Mouse (Mus musculus) kidney, postnatal 0 days (tissue): ENCODE measurements around the gene Rsph3a. TPM values are rescaled to one million over a fixed set of nuclear protein-coding genes. Genes with fewer than 3 reads are reported as not detected.
"Not testable (repeated sequence)": the region's sequence is repeated elsewhere in the genome, so short reads cannot be mapped to it uniquely, and the experiment has no call there.

ENCODE experiments used
- ATAC-seq: fragments of 200-750 bp; cut with Nextera tagmentation; replicated peaks from 2 replicates; pipeline ENCODE4 v1.8.0; 2017; ENCODE audit warnings: low read depth, moderate number of reproducible peaks, moderate TSS enrichment, moderate library complexity; ENCODE audit not compliant: low FRiP score
- DNase-seq: peaks from one replicate; pipeline ENCODE4 v3.0.0-alpha.2; 2016; ENCODE audit warnings: low spot score
- H3K27ac ChIP-seq: fragments of 300-500 bp; sonication (generic); 2 replicates; pipeline ENCODE4 v1.5.1; 2014; ENCODE audit warnings: mild to moderate bottlenecking
- H3K27me3 ChIP-seq: fragments of 300-500 bp; sonication (generic); 2 replicates; pipeline ENCODE4 v1.6.1; 2014; ENCODE audit warnings: low read length, mixed read lengths; ENCODE audit not compliant: insufficient read depth
- H3K36me3 ChIP-seq: fragments of 300-500 bp; sonication (generic); 2 replicates; pipeline ENCODE4 v1.6.1; 2014; ENCODE audit warnings: low read length, mixed read lengths; ENCODE audit not compliant: insufficient read depth
- H3K4me1 ChIP-seq: fragments of 300-500 bp; sonication (generic); replicated peaks from 2 replicates; pipeline ENCODE4 v1.6.1; 2014; ENCODE audit warnings: antibody characterized with exemption, low read length, mixed read lengths; ENCODE audit not compliant: insufficient read depth
- H3K4me2 ChIP-seq: fragments of 300-500 bp; sonication (generic); 2 replicates; pipeline ENCODE4 v1.6.1; 2014; ENCODE audit warnings: mild to moderate bottlenecking, low read length, moderate library complexity, mixed read lengths
- H3K4me3 ChIP-seq: fragments of 300-500 bp; sonication (generic); replicated peaks from 2 replicates; pipeline ENCODE4 v1.5.1; 2014; ENCODE audit warnings: low read depth, low read length
- H3K9ac ChIP-seq: fragments of 300-500 bp; sonication (generic); 2 replicates; pipeline ENCODE4 v1.6.1; 2014; ENCODE audit warnings: low read depth, low read length
- H3K9me3 ChIP-seq: fragments of 300-500 bp; sonication (generic); replicated peaks from 2 replicates; pipeline ENCODE4 v1.6.1; 2016; ENCODE audit warnings: low read length, inconsistent platforms, mixed read lengths
- CTCF ChIP-seq: IDR thresholded peaks from 2 replicates; pipeline ENCODE4 v1.5.1; 2016; ENCODE audit warnings: antibody characterized with exemption, low read depth, mild to moderate bottlenecking, moderate library complexity
- WGBS: fragments of 180-500 bp; shearing (Covaris S2); extraction: QIAGEN DNeasy Blood & Tissue Kit; methylation state at CpG from one replicate; pipeline ENCODE4 v1.1.7; 2014; 5-methylcytosine and 5-hydroxymethylcytosine counted together
- polyA plus RNA-seq: library from polyadenylated mRNA; unstranded; fragments of >200 nt; fragmentation: Nextera tagmentation; extraction: Ambion mirVana; gene quantifications from 2 replicates; pipeline ENCODE4 v1.2.1, GENCODE M21; 2015

Gene Rsph3a
- polyA plus RNA-seq: 60.5 and 73.0 TPM in 2 replicates

GRCm38 (mm10) chr17:7945117-7946052, at the start of gene Rsph3a:
Gene Rsph3a, plus strand, starts transcription at chr17:7945614.
- Histone ChIP-seq H3K4me3 (peak within 1 kb of the TSS; percentile 52), H3K27ac (peak within 1 kb of the TSS; percentile 92), H3K9ac (peak within 1 kb of the TSS; percentile 59), H3K4me2 (peak within 1 kb of the TSS; percentile 55)
- peak; percentile 98 for ATAC-seq
- DNase-seq: peak; percentile 90
- H3K27me3 ChIP-seq, H3K9me3 ChIP-seq, H3K4me1 ChIP-seq, H3K36me3 ChIP-seq: not testable (repeated sequence)
- WGBS: 3% methylated on average over 54 of the region's 58 CpGs
- peak; percentile 19; the same call in 1 of the 2 replicates for TF ChIP-seq CTCF

DNA sequence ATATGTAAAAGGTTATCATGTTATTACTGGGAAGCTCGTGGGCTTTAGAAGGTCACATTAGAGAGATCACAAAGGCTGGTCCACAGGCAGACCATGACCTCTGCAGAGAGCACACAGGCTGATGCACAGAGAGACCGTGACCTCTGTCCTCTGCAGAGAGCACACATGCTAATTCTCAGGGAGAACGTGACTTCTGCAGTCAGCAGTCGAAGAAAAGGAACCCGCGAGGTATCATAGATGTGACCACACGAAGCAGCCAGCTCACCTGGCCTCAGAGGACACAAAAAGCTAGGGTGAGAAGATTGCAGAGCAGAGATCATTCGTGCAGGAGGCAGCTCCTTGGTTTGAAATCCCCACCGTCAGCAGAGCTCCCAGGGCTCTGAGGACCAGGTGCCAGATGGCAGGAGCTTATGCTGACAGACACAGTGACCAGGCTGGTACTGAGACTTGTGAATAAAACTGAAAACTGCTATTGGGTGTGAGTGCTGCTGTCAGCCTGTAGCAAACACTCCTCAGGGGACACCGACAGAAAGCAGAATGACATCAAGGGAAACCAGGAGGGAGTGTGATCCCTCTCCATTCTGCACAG, 49.3 kb upstream of the Rsph3a start:
- Histone ChIP-seq H3K36me3 (no peaks in the 10 kb centered on the region), H3K27me3 (no peaks in the 10 kb centered on the region), H3K4me3 (no peak overlapping the region), H3K4me1 (no peaks in the 10 kb centered on the region), H3K9me3 (no peaks in the 10 kb centered on the region), H3K9ac (no peak overlapping the region), H3K4me2 (no peak overlapping the region), H3K27ac (no peak overlapping the region)
- no peak for TF ChIP-seq CTCF
- ATAC-seq (no peak), DNase-seq (no peak)
- WGBS: 69% methylated on average over 10 of the region's 10 CpGs

- no peak overlapping the region for H3K9ac ChIP-seq
- DNase-seq: no peak
- no peaks in the 10 kb centered on the region for H3K4me1 ChIP-seq
- no peak for ATAC-seq
- H3K4me2 ChIP-seq: peak overlapping the region; percentile 28; the same call in 1 of the 2 replicates
- no peak overlapping the region for H3K4me3 ChIP-seq
- no peaks in the 10 kb centered on the region for H3K9me3 ChIP-seq
- H3K27ac ChIP-seq: no peak overlapping the region
- 70% methylated on average over 11 of the region's 11 CpGs for WGBS
- TF ChIP-seq CTCF: no peak
- no peaks in the 10 kb centered on the region for H3K36me3 ChIP-seq
- H3K27me3 ChIP-seq: no peaks in the 10 kb centered on the region
These were observed 48.3 kb upstream of the Rsph3a start for GRCm38 (mm10) chr17:7897120-7897519.

- Histone ChIP-seq H3K36me3 (no peaks in the 10 kb centered on the region), H3K27me3 (no peaks in the 10 kb centered on the region), H3K27ac (no peak overlapping the region), H3K4me3 (no peak overlapping the region), H3K9ac (no peak overlapping the region), H3K4me1 (no peaks in the 10 kb centered on the region), H3K9me3 (no peaks in the 10 kb centered on the region), H3K4me2 (no peak overlapping the region)
- DNase-seq (no peak), ATAC-seq (no peak)
- TF ChIP-seq CTCF: no peak
- 82% methylated on average over 4 of the region's 4 CpGs for whole genome bisulfite sequencing
These were observed 47.7 kb upstream of the Rsph3a start for GRCm38 (mm10) chr17:7897756-7898155.

GRCm38 (mm10) chr17:7899233-7899632, 46.2 kb upstream of the Rsph3a start:
- H3K4me3 ChIP-seq: no peak overlapping the region
- WGBS: 24% methylated on average over 6 of the region's 6 CpGs
- no peak for TF ChIP-seq CTCF
- H3K9ac ChIP-seq: no peak overlapping the region
- H3K36me3 ChIP-seq: no peaks in the 10 kb centered on the region
- H3K27me3 ChIP-seq: no peaks in the 10 kb centered on the region
- DNase-seq (peak; percentile 58), ATAC-seq (no peak)
- H3K27ac ChIP-seq: no peak overlapping the region
- no peaks in the 10 kb centered on the region for H3K9me3 ChIP-seq
- no peak overlapping the region for H3K4me2 ChIP-seq
- H3K4me1 ChIP-seq: no peaks in the 10 kb centered on the region

- TF ChIP-seq CTCF: no peak
- no peaks in the 10 kb centered on the region for H3K9me3 ChIP-seq
- 70% methylated on average over 4 of the region's 4 CpGs for WGBS
- no peak overlapping the region for H3K27ac ChIP-seq
- DNase-seq (no peak), ATAC-seq (no peak)
- no peaks in the 10 kb centered on the region for H3K4me1 ChIP-seq
- H3K4me2 ChIP-seq: no peak overlapping the region
- no peaks in the 10 kb centered on the region for H3K36me3 ChIP-seq
- no peak overlapping the region for H3K4me3 ChIP-seq
- H3K9ac ChIP-seq: no peak overlapping the region
- no peaks in the 10 kb centered on the region for H3K27me3 ChIP-seq
These were observed 45.5 kb upstream of the Rsph3a start for GRCm38 (mm10) chr17:7899961-7900360.
